Mouse (Mus musculus) heart, adult 2 months (tissue): ENCODE measurements at regions not wholly inside any gene's neighbourhood (a gene's known extent, or its start where the extent isn't known, plus 50 kb on each side); places are given as distances from the start of the nearest gene placed in this dataset.

Source experiments
- DNase-seq, 2 experiments: peaks; one replicate each; pipeline ENCODE4 v3.0.0; 2021
- H3K27ac ChIP-seq: fragments of 200-600 bp; 2 replicates; pipeline ENCODE4 v1.8.1; 2022
- H3K27me3 ChIP-seq: fragments of 200-500 bp; 2 replicates; pipeline ENCODE4 v1.6.1; 2012; ENCODE audit warnings: mild to moderate bottlenecking, low read length, inconsistent platforms, mixed read lengths; ENCODE audit not compliant: control insufficient read depth, insufficient read depth
- H3K36me3 ChIP-seq: fragments of 200-500 bp; 2 replicates; pipeline ENCODE4 v1.6.1; 2012; ENCODE audit warnings: low read length, inconsistent platforms; ENCODE audit not compliant: control insufficient read depth, insufficient read depth
- H3K4me1 ChIP-seq: fragments of 200-500 bp; 2 replicates; pipeline ENCODE4 v1.6.1; 2011; ENCODE audit warnings: low read length; ENCODE audit not compliant: control insufficient read depth, insufficient read depth
- H3K4me3 ChIP-seq: fragments of 200-600 bp; 2 replicates; pipeline ENCODE4 v1.8.1; 2022
- H3K79me2 ChIP-seq: fragments of 200-500 bp; replicated peaks from 2 replicates; pipeline ENCODE4 v1.6.1; 2012; ENCODE audit warnings: mild to moderate bottlenecking, inconsistent platforms, low read length, moderate library complexity, mixed read lengths; ENCODE audit not compliant: control insufficient read depth, insufficient read depth
- H3K9ac ChIP-seq: fragments of 200-500 bp; 2 replicates; pipeline ENCODE4 v1.6.1; 2012; ENCODE audit warnings: low read depth, mild to moderate bottlenecking, control low read depth, inconsistent platforms, low read length, mixed read lengths
- CTCF ChIP-seq: fragments of 200-600 bp; IDR thresholded peaks from 2 replicates; pipeline ENCODE4 v1.8.1; 2022; ENCODE audit warnings: antibody characterized with exemption, mild to moderate bottlenecking, moderate library complexity
- EP300 ChIP-seq: fragments of 200-500 bp; IDR thresholded peaks from 2 replicates; pipeline ENCODE4 v1.6.1; 2011; ENCODE audit warnings: low read depth, low read length, control low read depth; ENCODE audit not compliant: insufficient read depth
- POLR2A ChIP-seq: fragments of 200-500 bp; IDR thresholded peaks from 2 replicates; pipeline ENCODE4 v1.6.1; 2011; ENCODE audit warnings: mild to moderate bottlenecking, low read depth, low read length, control low read depth; ENCODE audit not compliant: insufficient read depth
- WGBS: fragments of 180-500 bp; shearing (Covaris S2); methylation state at CpG from one replicate; pipeline ENCODE4 v1.1.7; 2018; 5-methylcytosine and 5-hydroxymethylcytosine counted together
- intact Hi-C: fragments of 180-260 bp; cut with DNase I; formaldehyde crosslinking; loops from one replicate; pipeline ENCODE4 v1.15.1; 2025

- Histone ChIP-seq H3K4me3 (no peak overlapping the region), H3K79me2 (no peaks in the 10 kb centered on the region), H3K4me1 (no peaks in the 10 kb centered on the region), H3K36me3 (no peaks in the 10 kb centered on the region), H3K9ac (no peak overlapping the region), H3K27me3 (no peaks in the 10 kb centered on the region), H3K27ac (no peak overlapping the region)
- intact Hi-C loops = no loop called here
- no peak for TF ChIP-seq POLR2A
- TF ChIP-seq CTCF = no peak
- TF ChIP-seq EP300 = no peak
- DNase-seq = no peak
- WGBS = 67% methylated on average over 4 of the region's 4 CpGs
Measured at GRCm38 (mm10) chr14:76267091-76267490, 147.7 kb upstream of the Tsc22d1 start.

- H3K27ac ChIP-seq = no peak overlapping the region
- intact Hi-C loops = no loop called here
- no peaks in the 10 kb centered on the region for H3K4me1 ChIP-seq
- 84% methylated on average over 11 of the region's 11 CpGs for WGBS
- no peaks in the 10 kb centered on the region for H3K27me3 ChIP-seq
- H3K4me3 ChIP-seq = no peak overlapping the region
- no peak for TF ChIP-seq EP300
- no peak for TF ChIP-seq CTCF
- TF ChIP-seq POLR2A = no peak
- H3K9ac ChIP-seq = no peak overlapping the region
- no peaks in the 10 kb centered on the region for H3K79me2 ChIP-seq
- DNase-seq = no peak
- H3K36me3 ChIP-seq = no peaks in the 10 kb centered on the region
Measured at GRCm38 (mm10) chr14:76271190-76271589, 143.6 kb upstream of the Tsc22d1 start.

- Histone ChIP-seq H3K9ac (no peak overlapping the region), H3K27me3 (no peaks in the 10 kb centered on the region), H3K4me1 (no peaks in the 10 kb centered on the region), H3K79me2 (no peaks in the 10 kb centered on the region), H3K36me3 (no peaks in the 10 kb centered on the region), H3K27ac (no peak overlapping the region), H3K4me3 (no peak overlapping the region)
- no peak for DNase-seq
- intact Hi-C loops = no loop called here
- WGBS = 68% methylated on average over 4 of the region's 4 CpGs
- TF ChIP-seq EP300 (no peak), CTCF (no peak), POLR2A (no peak)
Measured at GRCm38 (mm10) chr14:76272840-76273239, 141.9 kb upstream of the Tsc22d1 start.

- Histone ChIP-seq H3K79me2 (no peaks in the 10 kb centered on the region), H3K27ac (no peak overlapping the region), H3K27me3 (no peaks in the 10 kb centered on the region), H3K4me3 (no peak overlapping the region), H3K9ac (no peak overlapping the region), H3K4me1 (no peaks in the 10 kb centered on the region), H3K36me3 (no peaks in the 10 kb centered on the region)
- TF ChIP-seq EP300 (no peak), POLR2A (no peak), CTCF (no peak)
- WGBS = 11% methylated on average over 9 of the region's 9 CpGs
- intact Hi-C loops = no loop called here
- DNase-seq = peak in 1 of 2 experiments; percentile 21
Measured at GRCm38 (mm10) chr14:76276655-76277054, 138.1 kb upstream of the Tsc22d1 start.

- DNase-seq = no peak
- H3K4me3 ChIP-seq = no peak overlapping the region
- 65% methylated on average over 17 of the region's 17 CpGs for WGBS
- H3K9ac ChIP-seq = no peak overlapping the region
- H3K27me3 ChIP-seq = no peaks in the 10 kb centered on the region
- no peaks in the 10 kb centered on the region for H3K4me1 ChIP-seq
- no peak overlapping the region for H3K27ac ChIP-seq
- intact Hi-C loops = no loop called here
- no peaks in the 10 kb centered on the region for H3K36me3 ChIP-seq
- TF ChIP-seq POLR2A = no peak
- no peak for TF ChIP-seq EP300
- TF ChIP-seq CTCF = no peak
- H3K79me2 ChIP-seq = no peaks in the 10 kb centered on the region
Measured at GRCm38 (mm10) chr14:76278751-76279450, 135.9 kb upstream of the Tsc22d1 start.

- WGBS = 91% methylated on average over 19 of the region's 19 CpGs
- Histone ChIP-seq H3K27me3 (no peaks in the 10 kb centered on the region), H3K36me3 (no peaks in the 10 kb centered on the region), H3K27ac (no peak overlapping the region), H3K4me1 (no peaks in the 10 kb centered on the region), H3K79me2 (no peaks in the 10 kb centered on the region), H3K4me3 (no peak overlapping the region), H3K9ac (no peak overlapping the region)
- intact Hi-C loops = no loop called here
- DNase-seq = no peak
- TF ChIP-seq CTCF (no peak), POLR2A (no peak), EP300 (no peak)
Measured at GRCm38 (mm10) chr14:76279561-76279960, 135.2 kb upstream of the Tsc22d1 start.
